Mouse (Mus musculus) thymus, postnatal 25 days (tissue): ENCODE data around the gene Wdr89.

Source experiments
- DNase-seq: peaks from one replicate; pipeline ENCODE4 v3.0.0; 2022

Gene Wdr89

DNA sequence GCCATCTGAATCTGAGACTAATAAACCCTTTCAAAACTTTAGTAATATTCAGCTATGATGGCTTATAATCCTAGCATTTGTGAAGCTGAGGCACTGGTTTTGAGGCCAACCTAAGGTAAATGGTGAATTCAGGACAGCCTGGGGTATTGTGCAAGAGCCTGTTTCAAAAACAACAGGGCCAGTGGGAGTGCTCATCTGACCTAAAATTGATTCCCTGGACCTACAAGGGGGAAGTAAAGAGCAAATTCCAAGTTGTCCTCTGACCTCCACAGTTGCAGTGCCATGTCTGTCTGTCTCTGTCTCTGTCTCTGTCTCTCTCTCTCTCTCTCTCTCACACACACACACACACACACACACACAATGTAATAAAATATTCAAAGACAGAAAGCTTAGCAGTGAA is 2.4 kb downstream of the Wdr89 start:
- DNase-seq: no peak

DNA sequence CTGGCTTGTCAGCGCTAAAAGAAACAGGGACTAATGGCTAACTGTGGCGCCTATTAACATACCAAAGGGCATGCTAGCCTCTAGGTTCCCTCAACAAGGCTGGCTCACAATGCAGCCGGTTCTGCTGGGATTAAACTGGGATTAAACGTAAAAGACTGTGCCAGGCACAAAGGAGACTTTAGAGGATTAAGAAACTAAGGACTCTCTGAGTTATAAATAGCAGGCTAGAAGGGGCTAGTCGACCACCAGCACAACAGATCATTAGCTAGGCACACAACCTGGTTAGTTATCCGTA is 4.9 kb downstream of the Wdr89 start:
- DNase-seq: no peak

DNA sequence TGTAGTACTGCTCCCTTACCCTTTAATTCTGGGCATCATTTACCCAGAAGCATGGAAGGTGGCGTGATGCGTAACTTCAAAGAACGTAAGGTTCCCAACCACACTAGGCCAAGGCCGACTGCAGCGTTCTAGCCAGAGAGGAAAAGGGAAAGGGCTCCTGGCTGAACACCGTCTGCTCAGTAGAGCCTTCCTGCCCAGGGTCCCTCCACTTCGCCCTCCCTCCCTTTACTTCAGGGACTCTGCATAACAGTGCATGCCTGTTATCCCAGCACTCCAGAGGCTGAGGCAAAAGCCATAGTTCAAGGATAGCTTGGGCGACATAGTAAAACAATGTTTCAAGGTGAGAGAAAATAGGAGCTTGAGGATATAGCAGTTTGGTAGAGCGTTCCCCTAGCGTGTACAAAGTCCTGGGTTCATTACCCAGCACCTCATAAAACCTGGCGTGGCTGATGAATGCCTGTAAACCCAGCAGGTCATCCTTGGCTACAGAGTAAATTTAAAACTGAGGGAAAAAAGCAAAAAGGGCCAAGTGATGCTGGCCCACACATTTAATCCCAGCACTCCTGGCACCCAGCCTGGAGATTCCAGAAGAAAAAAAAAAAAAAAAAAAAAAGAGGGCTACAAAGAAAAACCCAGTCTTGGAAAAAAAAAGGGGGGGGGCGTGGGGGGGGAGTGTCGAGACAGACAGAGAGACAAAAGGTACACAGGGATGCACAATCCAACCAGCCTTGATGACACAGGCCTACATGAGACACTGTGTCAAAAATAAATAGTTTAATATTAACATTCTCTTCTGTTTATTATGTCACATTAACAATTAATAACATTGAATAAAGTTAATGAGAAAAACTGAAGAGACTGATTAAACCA is 5.5 kb downstream of the Wdr89 start:
- no peak for DNase-seq

DNA sequence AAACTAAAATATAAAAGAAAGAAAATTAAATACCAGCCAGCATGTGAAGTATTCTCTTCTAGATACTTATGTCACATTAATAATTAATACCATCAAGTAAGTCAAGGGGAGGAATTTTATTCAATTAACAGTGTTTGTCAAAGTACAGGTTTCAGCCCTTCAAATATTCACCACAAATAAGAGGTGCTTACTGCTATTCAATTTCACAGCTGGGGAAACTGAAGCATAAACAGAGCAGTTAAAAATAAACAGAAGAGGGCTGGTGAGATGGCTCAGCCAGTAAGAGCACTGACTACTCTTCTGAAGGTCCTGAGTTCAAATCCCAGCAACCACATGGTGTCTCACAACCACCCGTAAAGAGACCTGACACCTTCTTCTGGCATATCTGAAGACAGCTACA is 7.0 kb downstream of the Wdr89 start:
- no peak for DNase-seq

DNA sequence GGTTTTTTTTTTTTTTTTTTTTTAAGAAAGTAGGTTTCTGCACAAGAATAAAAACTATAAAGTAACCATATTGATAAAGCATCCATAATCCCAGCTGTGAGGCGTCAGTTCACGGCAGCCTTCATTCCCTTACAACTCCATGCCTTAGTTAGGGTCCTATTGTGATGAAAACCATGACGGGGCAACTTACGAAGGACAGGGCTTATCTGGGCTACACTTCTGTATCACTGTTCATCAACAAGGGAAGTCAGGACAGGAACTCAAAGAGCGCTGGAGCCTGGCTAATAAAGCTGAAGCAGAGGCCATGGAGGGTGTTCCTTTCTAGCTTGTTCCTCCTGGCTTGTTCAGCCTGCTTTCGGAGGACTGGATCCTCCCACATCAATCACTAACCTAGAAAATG is 10.9 kb downstream of the Wdr89 start:
- DNase-seq: no peak

DNA sequence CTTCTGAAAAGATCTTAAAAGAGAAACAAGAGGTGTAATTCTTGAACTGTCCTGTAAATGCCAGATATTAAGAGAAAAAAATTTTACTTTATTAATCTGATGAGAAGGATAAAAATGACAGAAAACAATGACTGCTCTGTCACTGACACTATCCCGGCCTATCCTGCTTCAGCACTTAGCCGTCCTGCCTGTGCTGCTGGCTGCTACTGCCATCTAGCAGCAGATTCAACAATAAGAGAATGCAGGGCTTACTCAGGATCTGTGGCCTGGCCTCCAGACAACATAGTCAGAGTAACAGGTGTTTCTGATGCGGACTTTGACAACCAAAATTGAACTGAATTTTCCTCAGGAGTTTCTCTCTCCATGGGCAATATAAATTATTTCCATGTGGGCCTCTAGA is 12.8 kb downstream of the Wdr89 start:
- DNase-seq: no peak

DNA sequence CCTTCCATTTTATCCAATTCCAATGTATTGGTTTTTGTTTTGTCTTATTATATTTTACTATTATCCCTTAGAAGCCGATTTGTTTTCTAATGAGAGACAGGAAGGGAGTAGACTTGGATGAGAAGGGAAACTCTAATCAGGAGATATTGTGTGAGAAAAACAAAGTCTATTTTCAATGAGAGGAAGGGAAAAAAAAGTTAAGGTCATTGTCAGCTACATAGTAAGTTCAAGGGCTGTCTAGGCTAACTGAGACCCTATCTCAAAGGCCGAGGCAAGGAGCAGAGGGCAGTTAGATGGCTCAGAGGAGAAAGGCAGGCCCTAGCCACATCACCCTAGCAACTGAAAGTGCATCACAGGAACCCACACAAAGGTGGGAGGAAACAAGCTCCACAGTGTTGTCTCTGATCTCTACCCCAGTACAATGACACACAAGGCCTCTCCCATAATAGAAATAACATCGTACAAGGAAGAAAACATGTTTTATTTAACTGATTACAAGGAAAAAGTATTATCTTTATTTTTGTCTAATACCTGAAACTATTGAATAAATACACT is 15.0 kb downstream of the Wdr89 start:
- no peak for DNase-seq

DNA sequence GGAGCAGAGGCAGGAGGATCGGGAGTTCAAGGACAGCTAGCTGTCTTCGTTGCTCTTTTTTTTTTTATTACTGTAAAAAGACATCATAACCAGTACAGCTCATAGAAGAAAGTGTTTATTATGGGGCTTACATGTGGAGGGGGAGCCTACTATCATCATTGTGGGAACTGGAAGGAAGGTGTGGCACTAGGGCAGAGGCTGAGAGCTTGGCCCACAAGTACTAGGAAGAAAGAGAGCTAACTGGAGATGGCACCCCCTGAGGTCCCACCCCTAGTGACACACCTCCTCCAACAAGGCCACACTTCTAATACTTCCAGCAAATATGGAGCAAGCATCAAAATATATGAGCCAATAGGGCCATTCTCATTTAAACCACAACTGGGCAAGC is 19.6 kb downstream of the Wdr89 start:
- no peak for DNase-seq

DNA sequence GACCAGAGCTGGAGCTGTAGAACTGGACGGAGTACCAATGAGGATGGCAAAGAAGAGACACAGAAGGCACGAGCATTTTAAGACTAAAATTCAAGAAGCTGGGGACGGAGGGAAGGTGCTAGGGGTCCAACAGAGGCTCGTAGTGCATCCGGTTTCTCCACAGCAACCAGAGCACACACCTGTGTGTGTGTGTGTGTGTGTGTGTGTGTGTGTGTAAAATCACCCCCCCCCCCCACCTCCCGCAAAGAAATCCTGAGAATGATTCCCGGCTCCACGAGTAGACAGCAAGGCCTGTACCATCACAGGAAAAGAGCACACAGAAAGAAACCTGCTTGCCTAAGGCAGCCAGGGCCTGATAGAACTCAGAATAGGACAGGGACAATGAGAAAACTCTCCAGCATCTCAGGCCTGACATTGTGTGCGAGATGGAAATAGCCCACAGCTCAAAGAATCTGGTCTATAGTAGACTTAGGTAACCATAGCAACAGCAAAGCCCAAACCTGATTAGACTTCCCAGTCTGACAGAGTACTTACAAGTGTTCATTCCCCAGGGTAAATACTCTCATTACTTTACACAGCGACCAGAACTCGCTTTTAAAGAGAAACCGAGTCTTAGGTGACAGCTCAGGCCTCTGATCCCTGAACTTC is 20.2 kb downstream of the Wdr89 start:
- DNase-seq: no peak

DNA sequence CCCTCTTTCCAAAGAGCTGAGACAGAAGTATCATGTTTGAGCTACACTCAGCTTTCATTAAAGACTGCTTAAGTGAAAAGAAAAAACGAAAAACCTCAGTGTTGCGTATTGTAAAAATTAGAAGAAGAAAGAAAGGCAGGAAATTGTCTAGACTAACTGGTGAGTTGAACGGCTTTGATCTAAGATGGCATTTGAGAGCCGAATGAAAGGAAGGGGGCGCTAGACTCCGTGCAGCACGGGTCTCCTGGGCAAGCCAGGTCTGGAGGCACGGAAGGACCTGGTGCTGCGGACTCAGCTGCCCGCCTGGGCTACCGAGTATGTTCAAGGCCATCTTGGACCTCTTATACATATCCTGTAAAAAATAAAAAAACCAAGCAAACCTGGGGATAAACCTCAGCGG is 21.1 kb downstream of the Wdr89 start:
- no peak for DNase-seq

DNA sequence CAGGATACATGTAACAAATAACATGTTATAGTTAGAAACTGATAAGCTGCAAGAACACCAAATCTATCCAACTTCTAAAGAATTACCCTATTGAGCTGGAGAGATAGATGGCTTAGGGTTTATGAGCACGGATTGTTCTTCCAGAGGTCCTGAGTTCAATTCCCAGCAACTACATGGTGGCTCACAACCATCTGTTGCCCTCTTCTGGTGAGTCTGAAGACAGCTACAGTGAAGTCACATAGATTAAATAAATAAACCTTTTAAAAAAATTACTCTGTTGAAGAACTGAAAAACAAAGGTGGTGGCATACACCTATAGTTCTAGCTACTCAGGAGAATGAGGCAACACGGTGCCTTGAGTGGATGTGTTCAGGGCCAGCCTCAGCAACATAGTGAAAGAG is 21.7 kb downstream of the Wdr89 start:
- DNase-seq: no peak

DNA sequence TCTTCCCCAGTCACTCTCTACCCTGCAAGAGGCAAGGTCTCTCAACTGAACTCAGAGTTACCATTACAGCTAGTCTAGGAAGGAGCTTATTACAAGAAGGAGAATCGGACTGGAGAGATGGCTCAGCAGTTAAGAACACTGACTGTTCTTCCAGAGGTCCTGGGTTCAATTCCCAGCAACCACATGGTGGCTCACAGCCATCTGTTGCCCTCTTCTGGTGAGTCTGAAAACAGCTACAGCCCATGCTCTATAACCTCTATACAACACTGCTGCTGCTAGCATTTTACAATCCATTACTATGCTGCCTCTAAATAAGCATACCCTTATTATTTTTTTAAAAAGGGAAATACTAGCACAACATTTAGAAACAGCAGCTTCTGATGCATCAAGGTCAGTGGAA is 23.6 kb downstream of the Wdr89 start:
- no peak for DNase-seq

DNA sequence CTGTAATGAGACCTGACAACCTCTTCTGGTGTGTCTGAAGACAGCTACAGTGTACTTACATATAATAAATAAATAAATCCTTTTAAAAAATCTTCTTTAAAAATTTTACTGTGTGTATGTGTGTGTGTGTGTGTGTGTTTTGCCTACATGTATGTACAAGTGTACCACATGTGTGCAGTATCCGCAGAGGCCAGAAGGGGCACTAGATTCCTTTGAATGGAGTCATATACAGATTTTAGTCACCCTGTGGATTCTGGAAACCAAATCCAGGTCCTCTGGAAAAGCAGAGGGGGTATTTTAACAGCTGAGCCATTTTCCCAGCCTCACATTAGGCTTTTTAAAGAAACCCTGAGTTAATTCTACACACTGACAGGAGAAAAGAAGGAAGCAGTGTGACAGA is 27.6 kb downstream of the Wdr89 start:
- no peak for DNase-seq

DNA sequence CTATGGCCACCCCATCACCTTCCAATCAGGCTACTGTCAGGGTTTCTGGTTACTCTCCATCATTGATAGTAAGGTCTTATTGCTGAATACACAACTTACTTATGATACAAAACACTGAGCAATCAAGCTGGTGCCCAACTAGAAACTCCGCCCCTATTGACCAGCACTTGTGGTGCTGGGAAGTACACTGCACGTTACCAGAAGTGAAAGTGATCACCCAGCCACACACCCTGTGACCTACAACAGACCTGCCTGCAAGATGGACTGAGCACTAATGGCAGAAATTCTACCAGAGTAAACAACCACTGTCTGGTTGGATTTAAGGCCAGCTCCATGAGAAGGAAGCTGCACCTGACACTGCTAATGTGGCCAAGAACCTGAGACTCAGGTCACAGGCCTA is 31.0 kb downstream of the Wdr89 start:
- DNase-seq: no peak

DNA sequence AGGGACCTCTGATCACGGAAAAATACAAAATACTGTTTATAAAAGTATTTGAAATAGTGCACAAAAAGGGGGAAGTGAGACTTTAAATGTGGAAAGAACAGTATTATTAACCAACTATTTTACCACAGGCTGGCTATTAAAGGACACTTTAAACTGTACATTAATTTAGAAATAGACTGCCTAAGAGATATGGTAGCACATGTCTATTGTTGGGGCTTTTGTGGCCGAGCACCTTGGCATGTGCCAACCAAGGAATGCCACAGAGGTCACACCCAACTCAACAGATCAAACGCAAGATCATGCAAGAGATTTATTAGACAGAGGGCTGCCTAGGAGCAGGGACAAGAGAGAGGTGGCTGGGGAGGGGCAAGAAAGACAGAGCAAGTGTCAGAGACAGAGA is 32.2 kb downstream of the Wdr89 start:
- DNase-seq: no peak

DNA sequence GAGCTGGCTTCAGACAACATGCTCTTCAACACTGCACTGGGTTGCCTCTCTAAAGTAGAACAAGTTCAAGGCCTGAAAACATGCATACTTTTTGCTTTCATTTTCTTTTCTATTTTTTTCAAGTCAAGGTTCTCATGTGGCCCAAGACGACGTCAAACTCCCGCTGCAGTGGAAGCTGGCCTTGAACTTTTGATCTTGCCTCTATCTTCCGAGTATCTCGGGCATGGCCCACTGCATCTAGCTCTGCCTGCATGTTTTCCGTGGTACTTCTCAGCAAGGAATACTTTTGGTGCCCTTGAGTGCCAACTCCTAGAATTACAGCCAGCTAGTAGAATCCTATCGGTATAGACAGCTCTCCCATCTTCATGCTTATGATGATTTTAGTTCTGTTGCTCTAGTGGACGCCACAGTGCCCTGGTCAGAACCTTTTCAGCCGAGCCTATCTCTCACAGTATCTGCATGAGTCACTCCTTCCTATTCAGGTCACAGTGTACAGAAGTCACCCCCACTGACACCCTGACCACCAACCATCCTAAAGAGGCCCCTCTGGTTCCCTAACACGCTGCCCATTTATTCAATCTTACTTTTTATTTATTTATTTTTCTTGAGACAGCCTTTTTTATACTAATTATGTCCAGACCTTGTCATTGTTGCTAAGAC is 33.4 kb downstream of the Wdr89 start:
- DNase-seq: no peak

DNA sequence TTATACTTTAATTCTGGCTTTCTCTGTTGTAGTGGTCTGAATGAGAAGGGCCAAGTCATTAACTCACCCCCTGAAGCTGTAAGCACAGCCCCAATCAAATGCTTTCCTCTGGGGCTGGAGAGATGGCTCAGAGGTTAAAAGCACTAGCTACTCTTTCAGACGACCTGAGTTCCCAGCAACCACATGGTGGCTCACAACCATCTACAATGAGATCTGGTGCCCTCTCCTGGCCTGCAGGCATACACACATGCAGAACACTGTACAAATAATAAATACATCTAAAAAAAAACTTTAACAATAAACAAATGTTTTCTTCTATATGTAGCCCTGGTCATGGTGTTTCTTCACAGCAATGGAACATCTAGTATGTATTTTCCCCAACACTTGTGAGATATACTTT is 39.7 kb downstream of the Wdr89 start:
- DNase-seq: no peak

DNA sequence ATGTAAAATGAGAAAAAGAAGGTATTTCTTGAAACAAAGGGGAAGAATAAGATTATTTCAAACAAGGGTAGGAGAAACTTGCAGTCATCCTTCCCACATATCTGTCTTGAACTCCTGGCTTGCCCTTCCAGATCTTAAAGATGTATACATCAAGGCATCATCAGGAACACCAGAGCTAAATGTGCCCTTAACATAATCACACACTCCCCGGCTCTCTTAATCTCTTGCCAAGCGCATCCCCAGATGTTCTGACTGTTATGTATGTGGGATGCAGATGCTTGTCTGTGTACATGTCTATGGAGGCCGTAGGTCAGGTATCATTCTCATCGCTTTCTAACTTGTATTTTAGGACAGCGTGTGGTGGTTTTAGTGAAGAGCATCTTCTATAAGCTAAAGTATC is 46.0 kb downstream of the Wdr89 start:
- no peak for DNase-seq

DNA sequence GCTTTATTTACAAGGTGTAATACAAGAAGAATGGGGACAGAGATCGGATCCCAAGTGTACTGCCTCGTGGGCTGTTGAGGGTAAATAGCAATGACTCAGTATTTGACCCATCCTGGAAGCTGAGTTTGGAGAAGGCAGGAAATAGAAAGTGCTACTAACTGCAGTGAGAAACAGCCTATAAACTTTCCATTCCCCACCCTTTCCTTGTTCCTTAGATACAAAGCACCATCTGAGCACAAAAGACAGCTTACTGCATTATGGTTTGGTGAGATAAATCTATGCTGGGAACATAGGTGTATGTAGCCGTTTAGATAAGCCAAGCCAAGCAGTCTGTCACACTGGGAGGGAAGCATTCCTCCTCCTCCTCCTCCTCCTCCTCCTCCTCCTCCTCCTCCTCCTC is 46.5 kb downstream of the Wdr89 start:
- DNase-seq: no peak

DNA sequence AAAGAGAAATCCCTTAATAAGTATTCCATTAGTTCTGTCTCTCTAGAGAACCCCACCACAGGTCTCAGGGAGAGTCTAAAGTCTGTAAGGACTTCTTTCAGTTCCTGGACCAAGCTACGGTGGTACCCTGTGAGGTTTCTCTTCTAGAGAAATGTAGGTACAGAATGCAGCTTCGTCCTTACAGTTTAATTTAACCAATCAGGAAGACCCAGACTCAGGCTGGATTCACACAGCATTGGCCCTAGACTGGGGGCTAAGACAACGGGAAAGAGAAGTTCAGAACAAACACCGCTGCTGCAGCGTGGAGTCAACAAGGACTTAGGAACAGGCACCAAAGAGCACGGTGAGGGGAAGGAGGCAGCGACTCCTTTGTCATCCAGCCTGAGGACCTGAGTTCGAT is 52.5 kb downstream of the Wdr89 start:
- no peak for DNase-seq

DNA sequence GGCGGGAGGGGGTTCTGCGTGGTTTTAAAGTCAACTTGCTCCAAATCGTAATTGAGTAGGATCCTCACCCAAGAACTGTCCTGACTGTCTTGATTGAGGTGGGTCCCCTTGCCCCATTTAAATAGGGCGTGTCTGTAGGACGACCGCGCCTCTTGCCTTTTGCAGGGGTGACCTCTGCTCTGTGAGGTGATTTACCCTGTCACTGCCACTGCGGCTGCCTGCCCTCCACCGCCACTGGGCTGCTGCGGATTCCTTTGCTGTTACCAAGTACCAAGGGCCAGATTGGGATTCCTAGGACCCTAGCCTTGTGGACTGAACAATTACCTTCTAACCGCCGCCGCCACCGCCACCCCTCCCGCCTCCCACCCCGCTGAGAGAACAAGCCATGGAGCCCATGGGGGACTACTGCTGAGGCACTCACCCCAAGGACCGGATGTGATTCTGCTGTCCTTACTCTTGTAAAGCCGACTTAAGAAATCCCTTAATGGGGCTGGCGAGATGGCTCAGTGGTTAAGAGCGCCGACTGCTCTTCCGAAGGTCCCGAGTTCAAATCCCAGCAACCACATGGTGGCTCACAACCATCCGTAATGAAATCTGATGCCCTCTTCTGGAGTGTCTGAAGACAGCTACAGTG is 53.1 kb downstream of the Wdr89 start:
- DNase-seq: no peak

DNA sequence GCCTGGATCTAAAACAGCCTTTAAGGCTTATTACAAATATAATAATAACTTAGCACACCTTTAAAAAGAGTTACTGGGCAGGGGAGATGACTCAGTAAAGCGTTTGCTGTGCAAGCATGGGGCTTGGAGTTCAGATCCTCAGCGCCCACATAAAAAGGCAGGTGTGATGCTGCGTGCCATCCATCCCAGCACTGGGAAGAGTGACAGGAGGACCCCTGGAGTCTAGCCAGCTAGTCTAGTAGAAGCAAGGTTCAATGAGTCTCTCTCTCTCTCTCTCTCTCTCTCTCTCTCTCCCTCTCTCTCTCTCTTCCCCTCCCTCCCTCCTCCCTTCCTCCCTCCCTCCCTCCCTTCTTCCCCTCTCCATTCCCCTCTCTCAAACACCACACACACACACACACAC is 53.8 kb downstream of the Wdr89 start:
- no peak for DNase-seq

DNA sequence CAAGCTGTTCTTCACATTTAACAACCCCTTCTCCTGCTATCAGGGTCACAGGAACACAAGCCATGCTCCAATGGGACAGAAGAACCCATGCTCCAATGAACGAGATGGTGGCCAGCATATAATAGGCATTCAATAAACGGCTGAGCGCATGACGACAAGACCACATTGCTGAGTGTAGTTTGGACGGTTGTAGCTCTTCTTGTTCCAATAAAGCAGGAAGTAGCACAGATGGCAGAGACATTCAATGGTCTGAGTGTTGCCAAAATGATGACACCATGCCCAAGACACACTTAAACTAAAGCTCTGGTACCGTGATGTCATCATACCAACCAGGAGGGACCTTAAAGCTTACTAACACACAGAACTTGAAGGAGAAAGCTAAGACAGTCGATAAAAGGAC is 56.6 kb downstream of the Wdr89 start:
- no peak for DNase-seq

DNA sequence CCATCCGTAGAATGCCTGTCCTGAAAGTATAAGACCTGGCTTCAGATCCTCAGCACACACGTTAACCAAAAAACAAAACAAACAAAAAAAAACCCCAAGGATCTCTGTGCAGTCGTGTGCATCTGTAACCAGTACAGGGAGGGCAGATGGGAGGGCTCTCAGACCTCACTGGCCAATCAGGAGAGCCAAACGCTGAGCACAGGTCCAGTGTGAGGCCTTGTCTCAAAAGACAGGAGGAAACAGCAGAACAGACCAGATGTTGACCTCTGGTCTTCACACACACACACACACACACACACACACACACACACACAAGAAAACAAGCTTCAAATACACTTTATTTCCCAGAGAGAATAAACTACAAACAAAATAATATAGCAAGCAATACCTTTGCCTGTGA is 69.8 kb downstream of the Wdr89 start:
- DNase-seq: no peak
